Mouse (Mus musculus) intestine, embryonic 14.5 days (tissue): Measurements from ENCODE around the gene Ift20. TPM values are rescaled to one million over a fixed set of nuclear protein-coding genes. Genes with fewer than 3 reads are reported as not detected.

ENCODE experiments used
- ATAC-seq: fragments of 200-750 bp; cut with Nextera tagmentation; replicated peaks from 2 replicates; pipeline ENCODE4 v1.8.0; 2017; ENCODE audit warnings: low read depth, moderate number of reproducible peaks, moderate TSS enrichment, moderate library complexity; ENCODE audit not compliant: low FRiP score, low TSS enrichment
- DNase-seq: peaks from one replicate; pipeline ENCODE4 v3.0.0-alpha.2; 2018; ENCODE audit warnings: low spot score
- H3K27ac ChIP-seq: fragments of 300-500 bp; sonication (generic); 2 replicates; pipeline ENCODE4 v1.5.1; 2014; ENCODE audit warnings: low read depth, mild to moderate bottlenecking, control low read depth
- H3K27me3 ChIP-seq: fragments of 300-500 bp; sonication (generic); replicated peaks from 2 replicates; pipeline ENCODE4 v1.6.1; 2014; ENCODE audit warnings: low read length, control low read depth; ENCODE audit not compliant: control insufficient read depth, insufficient read depth
- H3K36me3 ChIP-seq: fragments of 300-500 bp; sonication (generic); 2 replicates; pipeline ENCODE4 v1.6.1; 2014; ENCODE audit warnings: low read length, control low read depth; ENCODE audit not compliant: control insufficient read depth, insufficient read depth
- H3K4me1 ChIP-seq: fragments of 300-500 bp; sonication (generic); replicated peaks from 2 replicates; pipeline ENCODE4 v1.6.1; 2014; ENCODE audit warnings: low read length, control low read depth, mixed read lengths; ENCODE audit not compliant: control insufficient read depth, insufficient read depth
- H3K4me2 ChIP-seq: fragments of 300-500 bp; sonication (generic); 2 replicates; pipeline ENCODE4 v1.6.1; 2014; ENCODE audit warnings: low read length
- H3K4me3 ChIP-seq: fragments of 300-500 bp; sonication (generic); 2 replicates; pipeline ENCODE4 v1.5.1; 2014; ENCODE audit warnings: low read depth, low read length, control low read depth, mixed read lengths
- H3K9ac ChIP-seq: fragments of 300-500 bp; sonication (generic); 2 replicates; pipeline ENCODE4 v1.6.1; 2014; ENCODE audit warnings: mild to moderate bottlenecking, low read length
- H3K9me3 ChIP-seq: fragments of 300-500 bp; sonication (generic); 2 replicates; pipeline ENCODE4 v1.6.1; 2016; ENCODE audit warnings: low read length, control low read depth; ENCODE audit not compliant: control insufficient read depth
- WGBS: fragments of 180-500 bp; shearing (Covaris S2); extraction: QIAGEN DNeasy Blood & Tissue Kit; methylation state at CpG from one replicate; pipeline ENCODE4 v1.1.7; 2014; 5-methylcytosine and 5-hydroxymethylcytosine counted together
- polyA plus RNA-seq: library from polyadenylated mRNA; unstranded; fragments of >200 nt; fragmentation: Nextera tagmentation; extraction: Ambion mirVana; gene quantifications from 2 replicates; pipeline ENCODE4 v1.2.1, GENCODE M21; 2014

Ift20 gene
- polyA plus RNA-seq, 1 experiment from 2014 or later, result 123 TPM

DNA sequence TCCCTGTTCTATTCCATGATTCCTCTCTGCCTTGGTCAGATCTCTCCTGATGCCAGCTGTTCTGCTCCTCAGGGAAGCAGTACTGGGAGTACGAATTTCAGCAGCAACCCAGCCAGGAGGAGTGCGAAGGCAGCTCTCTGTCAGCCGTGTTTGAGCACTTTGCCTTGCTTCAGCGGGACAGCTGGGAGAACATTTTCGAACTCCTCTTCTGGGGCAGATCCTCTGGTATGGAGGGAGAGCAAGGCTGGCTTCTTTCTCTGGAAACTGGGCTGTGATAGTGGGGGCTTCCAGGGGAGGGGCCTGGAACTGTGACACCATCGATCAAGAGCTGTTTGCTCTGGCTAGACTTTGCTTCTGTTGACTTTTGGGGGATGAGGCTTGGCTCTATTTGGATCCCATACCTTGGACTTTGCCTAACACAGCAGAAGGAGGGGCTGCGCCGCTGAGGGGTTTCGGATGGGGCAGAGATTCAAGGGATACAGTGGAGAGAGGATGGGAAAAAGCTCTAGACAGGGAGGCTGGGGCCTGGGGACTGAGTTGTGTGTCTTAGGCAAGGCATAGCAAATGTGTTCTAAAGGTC lies 35.4 kb upstream of the Ift20 start:
- Histone ChIP-seq H3K4me1 (peaks cover 6% of the 10 kb centered on the region; the same call in 1 of the 2 replicates), H3K9me3 (no peaks in the 10 kb centered on the region), H3K4me3 (no peak overlapping the region), H3K4me2 (no peak overlapping the region), H3K9ac (no peak overlapping the region), H3K36me3 (0 out of 2 replicates have a peak, but pooled peaks cover 1% of the 10 kb centered on the region), H3K27ac (no peak overlapping the region), H3K27me3 (peaks cover 23% of the 10 kb centered on the region)
- no peak for ATAC-seq
- no peak for DNase-seq
- 67% methylated on average over 9 of the region's 9 CpGs for WGBS

DNA sequence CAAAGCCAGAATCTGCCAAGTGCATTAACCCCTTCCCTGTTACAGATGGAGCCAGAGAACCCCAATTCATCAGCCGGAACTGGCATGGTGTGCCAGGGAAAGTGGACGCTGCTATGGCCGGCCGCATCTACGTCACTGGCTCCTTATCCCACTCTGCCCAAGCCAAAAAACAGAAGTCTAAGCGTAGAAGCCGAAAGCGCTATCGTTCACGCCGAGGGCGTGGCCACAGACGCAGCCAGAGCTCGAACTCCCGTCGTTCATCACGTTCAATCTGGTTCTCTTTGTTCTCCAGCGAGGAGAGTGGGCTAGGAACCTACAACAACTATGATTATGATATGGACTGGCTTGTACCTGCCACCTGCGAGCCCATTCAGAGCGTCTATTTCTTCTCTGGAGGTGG lies 34.6 kb upstream of the Ift20 start:
- WGBS, result 75% methylated on average over 20 of the region's 20 CpGs
- Histone ChIP-seq H3K36me3 (peaks cover 6% of the 10 kb centered on the region; the same call in 1 of the 2 replicates), H3K4me1 (peaks cover 6% of the 10 kb centered on the region; the same call in 1 of the 2 replicates), H3K27me3 (peaks cover 15% of the 10 kb centered on the region), H3K9me3 (no peaks in the 10 kb centered on the region), H3K9ac (no peak overlapping the region), H3K4me3 (no peak overlapping the region), H3K27ac (no peak overlapping the region), H3K4me2 (no peak overlapping the region)
- ATAC-seq, result no peak
- DNase-seq, result no peak

DNA sequence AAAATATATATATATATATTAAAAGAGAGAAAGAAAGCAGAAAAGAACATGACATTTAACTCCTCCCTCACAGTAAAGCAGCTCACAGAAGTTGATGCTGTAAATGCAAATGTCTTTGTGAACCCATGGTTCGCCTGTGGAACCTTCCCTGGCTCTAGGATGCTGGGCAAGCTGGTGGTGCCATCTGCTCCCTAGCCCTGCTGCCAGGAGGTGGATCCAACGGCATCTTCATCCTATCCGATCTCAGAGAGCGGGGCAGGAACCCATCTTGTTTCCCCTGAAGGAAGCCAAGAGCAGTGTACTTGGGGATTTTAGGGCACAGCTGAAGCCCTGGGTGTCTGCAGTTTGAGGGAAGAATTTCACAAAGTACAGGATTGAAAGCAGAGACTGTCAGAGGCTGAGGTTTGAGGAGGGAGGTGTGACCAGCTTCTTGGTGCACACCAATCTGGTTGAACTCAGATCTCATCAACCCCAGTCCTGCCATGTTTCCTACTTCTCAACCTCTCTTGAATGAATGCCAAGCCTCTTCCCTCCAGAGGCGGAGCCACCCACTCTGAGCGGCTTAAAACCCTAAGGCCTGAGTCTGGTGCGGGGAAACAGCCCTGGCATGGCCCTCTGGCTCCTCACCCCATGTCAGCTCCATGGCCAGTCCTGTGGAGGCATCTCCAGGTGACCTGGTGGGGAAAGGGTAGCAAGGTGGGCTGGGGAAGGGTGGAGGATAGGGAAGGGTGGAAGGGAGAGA lies 33.1 kb upstream of the Ift20 start, which contains the start of gene Sebox:
Gene Sebox, plus strand, starts transcription at position 539 of the 742 bp plus-strand sequence.
- Histone ChIP-seq H3K4me2 (no peak within 1 kb of the TSS), H3K4me3 (no peak within 1 kb of the TSS), H3K9me3 (no peaks in the 10 kb centered on the region), H3K36me3 (peaks cover 22% of the 10 kb centered on the region), H3K27me3 (peaks cover 11% of the 10 kb centered on the region; the same call in 1 of the 2 replicates), H3K9ac (no peak within 1 kb of the TSS), H3K4me1 (no peaks in the 10 kb centered on the region), H3K27ac (no peak within 1 kb of the TSS)
- 76% methylated on average over 7 of the region's 7 CpGs for WGBS
- DNase-seq (no peak), ATAC-seq (no peak)

DNA sequence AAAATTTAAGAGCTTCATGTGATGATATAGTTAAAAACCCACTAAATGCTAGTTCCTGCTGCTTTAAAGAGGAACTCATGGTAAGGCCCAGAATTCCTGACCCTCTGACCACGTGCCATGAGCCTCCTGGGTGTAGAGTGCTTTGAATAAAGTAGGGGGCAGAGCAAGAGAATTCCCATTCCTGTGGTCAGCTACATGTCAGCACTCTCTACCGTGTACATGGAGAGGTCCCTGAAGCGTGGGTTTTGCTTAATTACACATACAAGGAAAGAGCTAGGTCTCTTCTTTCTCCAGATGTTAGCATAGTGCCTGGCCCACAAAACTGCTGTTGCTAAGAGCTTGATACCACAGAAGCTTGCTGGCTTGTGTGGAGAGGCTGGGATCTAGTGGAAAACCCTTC lies 30.7 kb upstream of the Ift20 start:
- Histone ChIP-seq H3K27me3 (0 out of 2 replicates have a peak, but pooled peaks cover 3% of the 10 kb centered on the region), H3K4me3 (no peak overlapping the region), H3K36me3 (peaks cover 36% of the 10 kb centered on the region), H3K4me2 (no peak overlapping the region), H3K9ac (no peak overlapping the region), H3K4me1 (no peaks in the 10 kb centered on the region), H3K27ac (no peak overlapping the region), H3K9me3 (no peaks in the 10 kb centered on the region)
- DNase-seq (no peak), ATAC-seq (no peak)
- 79% methylated on average over 3 of the region's 3 CpGs for WGBS

DNA sequence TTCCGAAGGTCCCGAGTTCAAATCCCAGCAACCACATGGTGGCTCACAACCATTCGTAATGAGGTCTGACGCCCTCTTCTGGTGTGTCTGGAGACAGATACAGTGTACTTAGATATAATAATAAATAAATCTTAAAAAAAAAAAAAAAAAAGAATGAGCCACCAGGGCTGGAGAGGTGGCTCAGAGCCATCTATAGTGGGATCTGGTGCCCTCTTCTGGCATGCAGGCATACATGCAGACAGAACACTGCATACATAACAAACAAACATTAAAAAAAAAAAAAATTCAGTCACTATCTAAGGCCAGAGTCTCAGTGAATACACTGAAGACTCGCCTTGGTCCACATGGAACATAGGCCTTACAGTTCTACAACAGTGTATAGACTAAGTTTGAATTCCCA lies 27.0 kb upstream of the Ift20 start:
- no peak overlapping the region for H3K9ac ChIP-seq
- no peaks in the 10 kb centered on the region for H3K9me3 ChIP-seq
- H3K27me3 ChIP-seq, result no peaks in the 10 kb centered on the region
- ATAC-seq (no peak), DNase-seq (no peak)
- peaks cover 41% of the 10 kb centered on the region for H3K36me3 ChIP-seq
- WGBS, result 86% methylated on average over 5 of the region's 5 CpGs
- H3K4me1 ChIP-seq, result peaks cover 12% of the 10 kb centered on the region
- H3K4me2 ChIP-seq, result no peak overlapping the region
- no peak overlapping the region for H3K27ac ChIP-seq
- H3K4me3 ChIP-seq, result no peak overlapping the region

DNA sequence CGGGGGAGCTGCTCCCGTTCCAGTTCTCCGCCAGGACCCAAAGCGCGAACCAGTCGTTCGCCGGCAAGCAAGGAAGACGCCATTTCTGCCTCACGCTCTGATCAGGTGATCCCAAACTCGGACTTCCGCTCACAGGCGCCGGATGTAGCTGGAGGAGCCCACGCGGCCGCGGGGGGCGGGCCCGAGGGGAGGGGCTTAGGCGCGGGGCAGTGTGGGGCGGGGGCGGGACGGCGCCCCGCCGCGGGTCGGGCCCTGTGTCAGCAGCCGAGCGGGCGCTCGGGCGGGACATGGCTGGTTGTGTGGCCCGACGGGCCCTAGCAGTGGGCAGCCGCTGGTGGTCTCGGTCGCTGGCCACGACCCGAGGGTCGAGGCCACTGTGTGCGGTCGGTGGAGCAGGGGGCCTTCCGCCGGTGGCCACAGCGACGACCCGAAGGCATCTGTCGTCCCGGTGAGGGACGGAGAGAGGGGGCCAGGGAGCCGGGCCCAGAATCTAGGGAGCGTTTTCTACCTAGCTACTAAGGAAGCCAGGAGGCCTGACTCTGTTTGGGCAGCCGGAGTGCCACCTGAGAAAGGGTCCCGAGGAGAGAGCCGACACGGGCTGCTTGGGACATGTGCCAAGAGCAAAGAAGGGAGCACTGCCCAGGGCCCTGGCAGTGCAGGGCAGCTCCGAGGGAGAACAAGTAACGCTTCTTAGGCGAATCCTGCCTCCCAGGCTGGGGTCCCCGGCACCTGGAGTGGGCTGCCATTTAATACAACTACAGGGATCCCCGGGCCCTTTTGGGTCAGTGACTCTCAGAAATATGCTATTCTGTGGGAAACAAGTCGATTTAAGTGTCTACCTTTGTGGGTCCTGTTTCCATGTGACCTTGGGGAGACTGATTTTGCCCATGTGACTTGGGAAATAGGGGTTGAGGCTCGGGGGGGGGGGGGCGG lies 23.9 kb upstream of the Ift20 start, which contains the start of the genes Tmem199 and Poldip2:
Gene Tmem199, minus strand, starts transcription at position 148 of the 933 bp plus-strand sequence.
Gene Poldip2, plus strand, starts transcription at position 169 of the 933 bp plus-strand sequence.
- Histone ChIP-seq H3K36me3 (peaks cover 53% of the 10 kb centered on the region), H3K27ac (peak within 1 kb of the TSS; percentile 63), H3K9me3 (no peaks in the 10 kb centered on the region), H3K4me2 (peak within 1 kb of the TSS; percentile 89), H3K4me3 (peak within 1 kb of the TSS; percentile 91), H3K27me3 (no peaks in the 10 kb centered on the region), H3K4me1 (peaks cover 12% of the 10 kb centered on the region), H3K9ac (peak within 1 kb of the TSS; percentile 89)
- peak; percentile 88 for DNase-seq
- WGBS, result under 1% methylated on average over 61 of the region's 67 CpGs
- peak; percentile 98 for ATAC-seq

DNA sequence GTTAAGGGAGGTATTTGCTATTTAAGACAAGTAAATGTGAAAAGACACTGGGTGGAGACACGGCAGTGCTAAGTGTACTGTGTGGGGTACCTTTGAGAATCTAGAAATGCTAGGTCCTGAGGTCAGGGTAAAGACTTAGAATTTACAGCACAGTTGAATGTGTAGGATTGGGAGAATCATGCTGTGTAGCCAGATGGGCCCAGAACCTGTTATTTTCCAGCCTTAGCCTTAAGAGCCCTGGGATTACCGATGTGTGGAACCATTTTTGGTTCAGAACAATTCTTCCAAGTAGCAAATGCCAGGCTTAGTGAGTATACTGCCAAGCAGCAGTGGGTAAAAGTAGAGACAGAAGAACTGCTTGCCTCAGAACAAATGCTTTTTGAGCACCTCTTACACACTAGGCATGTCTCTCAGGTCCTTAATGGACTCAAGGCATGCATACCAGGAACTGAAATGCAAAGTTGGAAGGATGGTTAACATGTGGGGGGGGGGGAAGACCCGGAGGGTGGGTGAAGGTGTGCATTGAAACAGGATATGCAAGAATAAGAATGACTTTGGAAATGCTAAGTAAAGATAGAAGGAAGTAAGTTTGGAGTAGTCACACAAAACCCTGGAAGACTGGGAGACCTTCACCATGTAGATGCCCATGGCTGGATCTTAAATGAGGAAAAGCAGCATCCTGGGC lies 22.9 kb upstream of the Ift20 start:
- no peak for DNase-seq
- Histone ChIP-seq H3K27me3 (no peaks in the 10 kb centered on the region), H3K4me1 (peaks cover 12% of the 10 kb centered on the region), H3K27ac (no peak overlapping the region), H3K9ac (peak overlapping the region; percentile 89), H3K4me2 (peak overlapping the region; percentile 89), H3K36me3 (peaks cover 53% of the 10 kb centered on the region), H3K4me3 (peak overlapping the region; percentile 91), H3K9me3 (no peaks in the 10 kb centered on the region)
- WGBS, result 77% methylated on average over 3 of the region's 3 CpGs
- no peak for ATAC-seq
